Mouse (Mus musculus) forebrain, embryonic 16.5 days (tissue): ENCODE data around the gene Ncf4. TPM values are rescaled to one million over a fixed set of nuclear protein-coding genes. Genes with fewer than 3 reads are reported as not detected.

Experiments
- ATAC-seq: fragments of 200-750 bp; cut with Nextera tagmentation; 2 replicates; pipeline ENCODE4 v1.8.0; 2017; ENCODE audit warnings: mild to moderate bottlenecking, moderate library complexity
- H3K27ac ChIP-seq: fragments of 300-500 bp; sonication (generic); 2 replicates; pipeline ENCODE4 v1.5.1; 2014; ENCODE audit warnings: low read length, control low read depth
- H3K27me3 ChIP-seq: fragments of 300-500 bp; sonication (generic); replicated peaks from 2 replicates; pipeline ENCODE4 v1.6.1; 2014; ENCODE audit warnings: low read length; ENCODE audit not compliant: control insufficient read depth, insufficient read depth
- H3K36me3 ChIP-seq: fragments of 300-500 bp; sonication (generic); 2 replicates; pipeline ENCODE4 v1.6.1; 2014; ENCODE audit not compliant: control insufficient read depth, insufficient read depth
- H3K4me1 ChIP-seq: fragments of 300-500 bp; sonication (generic); replicated peaks from 2 replicates; pipeline ENCODE4 v1.6.1; 2014; ENCODE audit warnings: low read length; ENCODE audit not compliant: control insufficient read depth, insufficient read depth
- H3K4me2 ChIP-seq: fragments of 300-500 bp; sonication (generic); 2 replicates; pipeline ENCODE4 v1.6.1; 2014; ENCODE audit warnings: mild to moderate bottlenecking, low read length, control low read depth
- H3K4me3 ChIP-seq: fragments of 300-500 bp; sonication (generic); replicated peaks from 2 replicates; pipeline ENCODE4 v1.5.1; 2014; ENCODE audit warnings: mild to moderate bottlenecking, low read length, control low read depth
- H3K9ac ChIP-seq: fragments of 300-500 bp; sonication (generic); replicated peaks from 2 replicates; pipeline ENCODE4 v1.6.1; 2014; ENCODE audit warnings: low read depth, low read length, control low read depth
- H3K9me3 ChIP-seq: fragments of 300-500 bp; sonication (generic); 2 replicates; pipeline ENCODE4 v1.6.1; 2016; ENCODE audit warnings: low read length; ENCODE audit not compliant: control insufficient read depth
- WGBS: fragments of 180-500 bp; shearing (Covaris S2); extraction: QIAGEN DNeasy Blood & Tissue Kit; methylation state at CpG from one replicate; pipeline ENCODE4 v1.1.7; 2014; 5-methylcytosine and 5-hydroxymethylcytosine counted together
- microRNA-seq: library from miRNA; unstranded; fragments of <30 nt; microRNA quantifications from one replicate; pipeline ENCODE4, GENCODE M21; 2017
- polyA plus RNA-seq: library from polyadenylated mRNA; unstranded; fragments of >200 nt; fragmentation: Nextera tagmentation; extraction: Ambion mirVana; gene quantifications from 2 replicates; pipeline ENCODE4 v1.2.1, GENCODE M21; 2015

The Ncf4 gene
- polyA plus RNA-seq, 1 experiment from 2014 or later = 0.53 TPM

DNA sequence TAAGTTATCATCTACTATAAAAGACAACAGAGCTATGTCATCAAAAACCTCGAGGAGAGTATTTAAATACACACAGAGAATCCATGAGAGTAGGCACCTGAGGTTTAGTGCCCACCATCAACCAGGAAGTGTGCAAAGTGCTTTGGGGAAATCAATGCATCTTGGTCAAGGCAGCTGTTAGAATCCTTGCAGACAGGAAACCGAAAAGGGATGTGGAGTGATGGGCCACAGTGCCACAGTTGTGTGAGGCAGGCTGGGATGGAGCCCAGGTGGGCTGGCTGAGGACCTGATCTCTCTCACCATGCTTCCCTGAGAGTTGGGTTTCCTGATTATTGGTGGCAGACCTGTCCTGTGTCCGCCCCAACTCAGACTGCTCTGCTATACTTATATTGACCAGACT lies 55.0 kb downstream of the Ncf4 start:
- Histone ChIP-seq H3K4me1 (no peaks in the 10 kb centered on the region), H3K9me3 (no peaks in the 10 kb centered on the region), H3K27me3 (no peaks in the 10 kb centered on the region), H3K36me3 (no peaks in the 10 kb centered on the region), H3K4me2 (no peak overlapping the region), H3K4me3 (no peak overlapping the region), H3K27ac (no peak overlapping the region), H3K9ac (no peak overlapping the region)
- ATAC-seq = no peak
- WGBS = 68% methylated on average over 3 of the region's 3 CpGs

DNA sequence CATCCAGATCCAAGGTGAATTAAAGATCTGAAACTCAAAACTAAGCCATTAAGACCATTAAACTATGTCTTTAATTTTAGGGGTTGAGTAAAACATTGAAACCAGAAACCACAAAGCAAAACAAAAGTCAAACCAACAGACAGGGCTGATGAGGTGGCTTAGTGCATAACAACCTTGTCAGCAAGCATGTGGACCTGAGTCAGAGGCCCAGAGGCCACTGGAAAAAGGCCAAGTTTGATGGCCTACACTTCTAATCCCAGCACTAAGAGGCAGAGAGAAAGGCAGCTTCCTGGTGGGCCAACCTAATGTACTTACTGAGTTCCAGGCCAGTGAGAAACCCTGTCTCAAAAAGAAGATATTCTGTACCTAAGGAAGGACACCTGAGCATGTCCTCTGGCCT lies 56.2 kb downstream of the Ncf4 start:
- Histone ChIP-seq H3K4me2 (no peak overlapping the region), H3K4me3 (no peak overlapping the region), H3K36me3 (no peaks in the 10 kb centered on the region), H3K9me3 (no peaks in the 10 kb centered on the region), H3K9ac (no peak overlapping the region), H3K27me3 (no peaks in the 10 kb centered on the region), H3K27ac (no peak overlapping the region), H3K4me1 (no peaks in the 10 kb centered on the region)
- ATAC-seq = no peak

DNA sequence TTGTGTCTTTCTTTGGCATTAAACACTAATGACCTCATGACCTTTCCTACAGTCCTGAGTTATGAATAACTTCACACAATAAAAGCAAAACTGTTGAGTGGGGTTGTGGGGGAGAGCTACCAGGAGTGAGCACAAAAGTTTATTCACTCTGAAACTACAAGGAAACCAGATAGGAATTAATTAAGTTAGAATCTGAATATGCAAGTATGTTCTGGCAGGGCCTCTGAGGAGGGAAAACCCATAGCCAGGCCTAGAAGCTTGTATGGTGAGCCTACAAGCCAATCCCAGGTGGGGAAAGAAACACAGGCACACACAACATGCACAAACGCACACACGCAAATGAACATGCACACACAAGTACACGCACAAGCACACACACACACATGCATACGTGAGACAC lies 58.1 kb downstream of the Ncf4 start:
- no peak for ATAC-seq
- 93% methylated on average over 4 of the region's 4 CpGs for WGBS
- Histone ChIP-seq H3K36me3 (no peaks in the 10 kb centered on the region), H3K27me3 (no peaks in the 10 kb centered on the region), H3K27ac (no peak overlapping the region), H3K9me3 (no peaks in the 10 kb centered on the region), H3K9ac (no peak overlapping the region), H3K4me2 (no peak overlapping the region), H3K4me3 (no peak overlapping the region), H3K4me1 (no peaks in the 10 kb centered on the region)

DNA sequence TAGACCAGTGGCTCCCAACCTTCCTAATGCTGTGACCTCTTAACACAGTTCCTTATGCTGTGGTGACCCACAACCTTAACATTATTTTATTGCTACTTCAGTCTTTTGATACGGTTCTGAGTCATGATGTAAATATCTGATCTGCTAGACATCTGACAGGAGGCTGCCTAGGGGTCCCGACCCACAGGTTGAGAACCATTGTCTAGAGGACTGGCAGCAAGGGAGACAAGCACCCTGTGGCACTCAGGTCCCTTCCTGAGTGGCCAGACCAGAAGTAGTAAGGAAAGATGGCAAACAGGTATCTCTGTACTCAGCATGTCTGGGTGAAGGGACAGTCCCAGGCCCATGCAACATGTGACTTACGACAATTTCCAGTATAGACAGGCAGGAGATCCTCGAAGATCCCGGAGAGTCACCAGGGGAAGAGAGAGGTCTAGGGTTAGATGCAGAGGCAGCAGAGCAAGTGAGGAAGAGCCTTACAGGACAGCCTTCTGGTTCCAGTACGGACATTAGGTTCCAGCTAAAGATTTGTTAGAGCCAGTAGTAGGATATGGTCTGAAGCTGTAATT lies 59.1 kb downstream of the Ncf4 start:
- H3K9ac ChIP-seq = no peak overlapping the region
- no peaks in the 10 kb centered on the region for H3K9me3 ChIP-seq
- no peaks in the 10 kb centered on the region for H3K36me3 ChIP-seq
- H3K27ac ChIP-seq = no peak overlapping the region
- H3K4me1 ChIP-seq = no peaks in the 10 kb centered on the region
- H3K27me3 ChIP-seq = no peaks in the 10 kb centered on the region
- WGBS = 95% methylated on average over 6 of the region's 6 CpGs
- no peak for ATAC-seq
- H3K4me2 ChIP-seq = no peak overlapping the region
- no peak overlapping the region for H3K4me3 ChIP-seq

DNA sequence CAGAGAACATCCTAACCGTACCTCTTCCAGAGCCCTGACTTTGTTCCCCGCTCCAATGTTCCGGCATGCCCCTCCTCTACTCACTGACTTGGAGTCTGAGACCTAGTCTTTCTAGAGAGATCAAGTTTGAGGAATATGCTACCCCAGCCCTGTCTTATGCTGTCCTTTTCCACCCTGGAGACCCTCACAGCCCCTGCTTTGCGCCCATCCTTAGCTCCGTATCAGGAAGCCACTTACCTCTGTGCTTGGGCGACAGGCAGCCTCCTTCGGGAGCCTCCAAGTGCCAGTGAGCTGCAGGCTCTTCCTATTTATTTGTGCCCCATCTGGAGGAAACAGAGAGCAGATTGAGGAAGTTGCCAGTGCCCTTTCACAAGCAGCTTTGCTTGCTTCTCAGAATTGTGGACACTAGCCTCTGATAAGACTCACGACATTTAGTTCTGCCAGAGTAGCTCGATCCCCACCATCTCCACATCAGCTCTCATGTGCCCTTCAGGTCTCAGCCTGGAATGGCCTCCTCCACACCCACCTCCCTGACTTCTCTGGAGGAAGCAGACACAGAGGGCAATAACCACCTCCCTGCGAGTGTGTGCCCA lies 60.8 kb downstream of the Ncf4 start, which contains the start of gene Csf2rb2:
Csf2rb2 (minus strand) TSS at position 381 of the 593 bp plus-strand sequence.
- Histone ChIP-seq H3K9ac (no peak within 1 kb of the TSS), H3K9me3 (no peaks in the 10 kb centered on the region), H3K4me3 (no peak within 1 kb of the TSS), H3K27ac (no peak within 1 kb of the TSS), H3K36me3 (no peaks in the 10 kb centered on the region), H3K4me1 (no peaks in the 10 kb centered on the region), H3K4me2 (no peak within 1 kb of the TSS), H3K27me3 (no peaks in the 10 kb centered on the region)
- ATAC-seq = no peak
- WGBS = 87% methylated on average over 10 of the region's 10 CpGs

DNA sequence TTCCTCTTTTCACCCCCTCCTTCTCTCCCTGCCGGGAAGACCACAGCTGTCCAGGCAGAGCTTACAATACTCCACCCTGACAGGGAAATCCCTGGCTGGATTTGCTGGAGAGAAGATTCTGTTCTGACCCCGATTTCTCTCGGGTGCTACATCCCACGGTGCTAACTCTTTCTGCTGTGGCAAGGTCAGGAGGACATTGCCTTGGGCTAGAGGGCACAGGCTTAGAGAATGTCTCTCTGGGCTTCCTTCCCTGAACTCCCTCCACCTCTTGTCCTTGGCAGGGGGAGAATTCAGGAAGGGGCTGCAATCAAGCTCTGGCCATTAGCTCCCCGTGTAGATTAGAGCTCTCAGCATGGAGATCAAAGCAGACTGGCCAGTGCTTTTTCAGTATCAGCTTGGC lies 65.3 kb downstream of the Ncf4 start:
- WGBS = 44% methylated on average over 5 of the region's 5 CpGs
- H3K4me2 ChIP-seq = no peak overlapping the region
- H3K27ac ChIP-seq = no peak overlapping the region
- no peaks in the 10 kb centered on the region for H3K27me3 ChIP-seq
- H3K36me3 ChIP-seq = no peaks in the 10 kb centered on the region
- no peak for ATAC-seq
- H3K4me1 ChIP-seq = no peaks in the 10 kb centered on the region
- no peak overlapping the region for H3K4me3 ChIP-seq
- H3K9me3 ChIP-seq = no peaks in the 10 kb centered on the region
- H3K9ac ChIP-seq = no peak overlapping the region

DNA sequence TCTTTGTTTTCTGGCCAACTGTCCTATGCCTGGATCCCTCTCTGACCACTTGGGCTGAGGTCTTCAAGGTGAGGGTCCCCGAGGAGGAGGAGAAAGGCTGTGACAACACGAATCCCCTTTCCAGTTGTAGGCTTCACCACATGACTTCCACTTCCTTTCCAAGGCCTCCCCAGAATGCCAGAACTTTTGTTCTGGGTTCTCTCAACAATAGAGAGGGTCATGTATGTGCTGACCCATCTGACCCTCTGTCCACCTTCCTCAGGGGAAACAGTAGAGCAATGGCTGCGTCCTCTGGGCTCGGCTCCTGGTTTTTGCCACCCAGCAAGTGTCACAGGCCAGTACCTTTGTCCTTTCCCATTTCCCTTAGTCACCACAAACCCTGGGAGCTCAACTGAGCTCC lies 66.4 kb downstream of the Ncf4 start:
- Histone ChIP-seq H3K4me2 (no peak overlapping the region), H3K9ac (no peak overlapping the region), H3K27ac (no peak overlapping the region), H3K9me3 (no peaks in the 10 kb centered on the region), H3K4me3 (no peak overlapping the region), H3K36me3 (no peaks in the 10 kb centered on the region), H3K4me1 (no peaks in the 10 kb centered on the region), H3K27me3 (no peaks in the 10 kb centered on the region)
- no peak for ATAC-seq
- 89% methylated on average over 4 of the region's 4 CpGs for WGBS

Small RNAs within 50 kb of the gene (microRNA-seq; reads per million reads assigned to microRNA genes)
- gene Mir7676-1 = not detected

Other genes starting within 250 kb of the Ncf4 start
- 6.9 and 7.1 TPM in 2 replicates for gene Cacng2, start 124.8 kb upstream of the Ncf4 start, polyA plus RNA-seq
- 113 and 114 TPM in 2 replicates for gene Ift27, start 70.7 kb upstream of the Ncf4 start, polyA plus RNA-seq
- not detected in 2 replicates for gene Pvalb, start 38.4 kb upstream of the Ncf4 start, polyA plus RNA-seq
- 0.06 and 0.15 TPM in 2 replicates for gene Csf2rb2, start 60.9 kb downstream of the Ncf4 start, polyA plus RNA-seq
- 0.27 and 0.65 TPM in 2 replicates for gene Csf2rb, start 81.0 kb downstream of the Ncf4 start, polyA plus RNA-seq
- not detected in 2 replicates for gene Tex33, start 151.1 kb downstream of the Ncf4 start, polyA plus RNA-seq
- 25.1 and 28.4 TPM in 2 replicates for gene Tst, start 161.1 kb downstream of the Ncf4 start, polyA plus RNA-seq
- 4.4 and 5.0 TPM in 2 replicates for gene Mpst, start 161.6 kb downstream of the Ncf4 start, polyA plus RNA-seq
- 105 and 141 TPM in 2 replicates for gene Kctd17, start 183.8 kb downstream of the Ncf4 start, polyA plus RNA-seq
- gene Tmprss6, start 223.8 kb downstream of the Ncf4 start, polyA plus RNA-seq = 0.06 and 0.22 TPM in 2 replicates